Mouse (Mus musculus) midbrain, embryonic 15.5 days (tissue): ENCODE data around the gene Fars2. TPM values are rescaled to one million over a fixed set of nuclear protein-coding genes. Genes with fewer than 3 reads are reported as not detected.

ENCODE experiments used
- ATAC-seq: fragments of 200-750 bp; cut with Nextera tagmentation; replicated peaks from 2 replicates; pipeline ENCODE4 v1.8.0; 2017; ENCODE audit warnings: moderate TSS enrichment
- H3K27ac ChIP-seq: fragments of 300-500 bp; sonication (generic); 2 replicates; pipeline ENCODE4 v1.5.1; 2015; ENCODE audit warnings: mild to moderate bottlenecking, inconsistent platforms
- H3K27me3 ChIP-seq: fragments of 300-500 bp; sonication (generic); replicated peaks from 2 replicates; pipeline ENCODE4 v1.6.1; 2015; ENCODE audit warnings: inconsistent platforms
- H3K36me3 ChIP-seq: fragments of 300-500 bp; sonication (generic); replicated peaks from 2 replicates; pipeline ENCODE4 v1.6.1; 2015; ENCODE audit warnings: inconsistent platforms
- H3K4me1 ChIP-seq: fragments of 300-500 bp; sonication (generic); 2 replicates; pipeline ENCODE4 v1.6.1; 2015; ENCODE audit warnings: inconsistent platforms
- H3K4me2 ChIP-seq: fragments of 300-500 bp; sonication (generic); 2 replicates; pipeline ENCODE4 v1.6.1; 2015; ENCODE audit warnings: inconsistent platforms, mild to moderate bottlenecking, moderate library complexity
- H3K4me3 ChIP-seq: fragments of 300-500 bp; sonication (generic); 2 replicates; pipeline ENCODE4 v1.5.1; 2015; ENCODE audit warnings: mild to moderate bottlenecking, inconsistent platforms
- H3K9ac ChIP-seq: fragments of 300-500 bp; sonication (generic); 2 replicates; pipeline ENCODE4 v1.6.1; 2015; ENCODE audit warnings: mild to moderate bottlenecking, inconsistent platforms
- H3K9me3 ChIP-seq: fragments of 300-500 bp; sonication (generic); 2 replicates; pipeline ENCODE4 v1.6.1; 2016; ENCODE audit warnings: inconsistent platforms
- WGBS: fragments of 180-500 bp; shearing (Covaris S2); methylation state at CpG from one replicate; pipeline ENCODE4 v1.1.7; 2015; ENCODE audit warnings: mixed read lengths; 5-methylcytosine and 5-hydroxymethylcytosine counted together
- polyA plus RNA-seq: library from polyadenylated mRNA; unstranded; fragments of >200 nt; fragmentation: Nextera tagmentation; extraction: Ambion mirVana; gene quantifications from 2 replicates; pipeline ENCODE4 v1.2.1, GENCODE M21; 2015

Fars2 gene
- polyA plus RNA-seq, 1 experiment from 2014 or later = 24.2 TPM

- H3K4me1 ChIP-seq = no peaks in the 10 kb centered on the region
- H3K27ac ChIP-seq = no peak overlapping the region
- H3K4me2 ChIP-seq = no peak overlapping the region
- H3K9ac ChIP-seq = no peak overlapping the region
- H3K4me3 ChIP-seq = no peak overlapping the region
- H3K9me3 ChIP-seq = no peaks in the 10 kb centered on the region
- no peaks in the 10 kb centered on the region for H3K27me3 ChIP-seq
- ATAC-seq = no peak
- H3K36me3 ChIP-seq = no peaks in the 10 kb centered on the region
- WGBS = 93% methylated on average over 4 of the region's 4 CpGs
Measured at GRCm38 (mm10) chr13:36200453-36200852, 83.2 kb downstream of the Fars2 start.

GRCm38 (mm10) chr13:36202496-36202895 lies 85.3 kb downstream of the Fars2 start:
- no peaks in the 10 kb centered on the region for H3K27me3 ChIP-seq
- no peak overlapping the region for H3K27ac ChIP-seq
- H3K9me3 ChIP-seq = no peaks in the 10 kb centered on the region
- H3K4me3 ChIP-seq = no peak overlapping the region
- no peaks in the 10 kb centered on the region for H3K36me3 ChIP-seq
- 92% methylated on average over 2 of the region's 2 CpGs for WGBS
- H3K4me2 ChIP-seq = no peak overlapping the region
- H3K9ac ChIP-seq = no peak overlapping the region
- no peak for ATAC-seq
- H3K4me1 ChIP-seq = no peaks in the 10 kb centered on the region

- Histone ChIP-seq H3K9ac (no peak overlapping the region), H3K4me2 (no peak overlapping the region), H3K36me3 (no peaks in the 10 kb centered on the region), H3K4me1 (no peaks in the 10 kb centered on the region), H3K9me3 (no peaks in the 10 kb centered on the region), H3K27ac (no peak overlapping the region), H3K27me3 (no peaks in the 10 kb centered on the region), H3K4me3 (no peak overlapping the region)
- 90% methylated on average over 6 of the region's 6 CpGs for WGBS
- ATAC-seq = no peak
Measured at GRCm38 (mm10) chr13:36203014-36203413, 85.8 kb downstream of the Fars2 start.

GRCm38 (mm10) chr13:36204320-36204719 lies 87.1 kb downstream of the Fars2 start:
- no peaks in the 10 kb centered on the region for H3K36me3 ChIP-seq
- no peak overlapping the region for H3K4me3 ChIP-seq
- H3K4me2 ChIP-seq = no peak overlapping the region
- WGBS = 93% methylated on average over 3 of the region's 3 CpGs
- no peak for ATAC-seq
- no peak overlapping the region for H3K9ac ChIP-seq
- H3K4me1 ChIP-seq = no peaks in the 10 kb centered on the region
- H3K27me3 ChIP-seq = no peaks in the 10 kb centered on the region
- no peaks in the 10 kb centered on the region for H3K9me3 ChIP-seq
- H3K27ac ChIP-seq = no peak overlapping the region

DNA sequence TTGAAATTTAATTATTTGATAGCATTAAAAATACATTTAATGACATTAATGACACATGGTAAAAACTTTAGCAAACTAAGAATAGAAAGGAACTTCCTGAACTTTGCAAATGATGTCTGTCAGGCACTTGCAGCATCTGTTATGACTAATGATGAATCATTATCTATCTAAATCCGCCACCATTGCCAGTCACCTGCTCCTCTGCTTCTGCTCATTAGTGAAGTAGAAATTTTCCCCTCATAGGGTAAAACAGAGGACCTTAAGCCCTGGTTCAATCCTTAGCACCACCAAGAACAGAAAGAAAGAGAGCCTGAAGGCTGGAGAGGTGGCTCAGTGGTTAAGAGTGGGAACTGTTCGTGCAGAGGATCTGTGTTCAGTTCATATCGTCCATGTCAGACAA lies 93.8 kb downstream of the Fars2 start:
- Histone ChIP-seq H3K4me1 (no peaks in the 10 kb centered on the region), H3K27me3 (no peaks in the 10 kb centered on the region), H3K4me3 (no peak overlapping the region), H3K9ac (no peak overlapping the region), H3K36me3 (no peaks in the 10 kb centered on the region), H3K4me2 (no peak overlapping the region), H3K9me3 (no peaks in the 10 kb centered on the region), H3K27ac (no peak overlapping the region)
- no peak for ATAC-seq
- WGBS = 82% methylated on average over 3 of the region's 3 CpGs

- WGBS = 88% methylated on average over 4 of the region's 4 CpGs
Measured at GRCm38 (mm10) chr13:36214056-36214455, 96.8 kb downstream of the Fars2 start.

DNA sequence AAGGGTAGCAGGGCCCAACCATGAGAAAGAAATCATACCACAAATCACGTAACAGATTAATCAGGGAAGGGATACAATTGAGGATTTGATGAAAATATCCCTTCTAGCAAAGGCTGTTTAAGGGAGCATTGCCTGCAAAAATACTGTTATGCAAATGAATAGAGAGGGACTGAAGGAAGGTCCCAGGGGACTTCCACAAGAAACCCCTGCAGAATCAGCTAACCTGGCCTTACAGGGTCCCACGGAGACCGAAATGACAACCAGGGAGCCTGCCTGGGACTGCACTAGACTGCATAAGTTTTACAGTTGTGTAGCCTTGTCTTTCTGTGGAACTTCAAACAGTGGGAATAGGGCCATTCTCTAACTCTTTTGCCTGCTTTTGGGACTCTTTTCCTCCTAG lies 98.8 kb downstream of the Fars2 start:
- Histone ChIP-seq H3K4me3 (no peak overlapping the region), H3K36me3 (no peaks in the 10 kb centered on the region), H3K4me1 (no peaks in the 10 kb centered on the region), H3K4me2 (no peak overlapping the region), H3K9ac (no peak overlapping the region), H3K27me3 (no peaks in the 10 kb centered on the region), H3K27ac (no peak overlapping the region), H3K9me3 (no peaks in the 10 kb centered on the region)
- WGBS = 90% methylated on average over 3 of the region's 3 CpGs
- ATAC-seq = no peak

More at GRCm38 (mm10) chr13:36214056-36214455, 96.8 kb downstream of the Fars2 start:
- Histone ChIP-seq H3K27me3 (no peaks in the 10 kb centered on the region), H3K9ac (no peak overlapping the region), H3K9me3 (no peaks in the 10 kb centered on the region), H3K4me3 (no peak overlapping the region), H3K4me2 (no peak overlapping the region), H3K27ac (no peak overlapping the region), H3K4me1 (no peaks in the 10 kb centered on the region), H3K36me3 (no peaks in the 10 kb centered on the region)
- no peak for ATAC-seq

GRCm38 (mm10) chr13:36218347-36218746 lies 101.1 kb downstream of the Fars2 start:
- H3K4me2 ChIP-seq = no peak overlapping the region
- no peak overlapping the region for H3K9ac ChIP-seq
- H3K36me3 ChIP-seq = no peaks in the 10 kb centered on the region
- no peaks in the 10 kb centered on the region for H3K4me1 ChIP-seq
- H3K9me3 ChIP-seq = no peaks in the 10 kb centered on the region
- H3K4me3 ChIP-seq = no peak overlapping the region
- ATAC-seq = 0 out of 2 replicates have a peak, but pooled peaks have one; percentile 52
- H3K27me3 ChIP-seq = no peaks in the 10 kb centered on the region
- H3K27ac ChIP-seq = 0 out of 2 replicates have a peak overlapping the region, but pooled peaks have one; percentile 15
- WGBS = 57% methylated on average over 4 of the region's 4 CpGs

- no peak for ATAC-seq
- Histone ChIP-seq H3K9ac (no peak overlapping the region), H3K4me2 (no peak overlapping the region), H3K4me1 (no peaks in the 10 kb centered on the region), H3K27me3 (no peaks in the 10 kb centered on the region), H3K9me3 (no peaks in the 10 kb centered on the region), H3K4me3 (no peak overlapping the region), H3K27ac (no peak overlapping the region), H3K36me3 (no peaks in the 10 kb centered on the region)
- WGBS = 91% methylated on average over 5 of the region's 5 CpGs
Measured at GRCm38 (mm10) chr13:36219506-36219905, 102.3 kb downstream of the Fars2 start.

DNA sequence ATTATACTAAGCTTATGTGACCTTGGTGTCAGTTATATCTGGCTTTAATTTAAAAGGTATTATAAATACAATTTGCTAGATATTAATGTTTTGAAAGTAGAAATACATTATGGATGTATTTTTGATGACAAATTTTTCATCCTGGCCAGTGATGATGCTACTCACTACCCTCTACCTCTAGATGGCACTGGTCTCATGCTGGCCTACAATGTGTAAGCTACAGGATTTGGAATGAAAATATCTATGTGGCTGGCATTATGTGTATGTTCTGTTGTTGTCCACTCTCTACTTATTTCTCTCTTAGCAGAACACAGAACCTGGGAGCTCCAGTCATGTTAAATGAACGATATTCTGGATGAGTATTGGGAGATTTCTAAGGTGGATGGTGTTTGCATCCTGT lies 104.7 kb downstream of the Fars2 start:
- H3K36me3 ChIP-seq = no peaks in the 10 kb centered on the region
- H3K27me3 ChIP-seq = no peaks in the 10 kb centered on the region
- no peaks in the 10 kb centered on the region for H3K9me3 ChIP-seq
- 90% methylated on average over 1 of the region's 1 CpGs for WGBS
- no peak for ATAC-seq
- no peak overlapping the region for H3K9ac ChIP-seq
- no peak overlapping the region for H3K27ac ChIP-seq
- no peaks in the 10 kb centered on the region for H3K4me1 ChIP-seq
- H3K4me3 ChIP-seq = no peak overlapping the region
- no peak overlapping the region for H3K4me2 ChIP-seq

- Histone ChIP-seq H3K4me2 (no peak overlapping the region), H3K9me3 (no peaks in the 10 kb centered on the region), H3K4me3 (no peak overlapping the region), H3K27me3 (no peaks in the 10 kb centered on the region), H3K36me3 (no peaks in the 10 kb centered on the region), H3K9ac (no peak overlapping the region), H3K27ac (no peak overlapping the region), H3K4me1 (no peaks in the 10 kb centered on the region)
- no peak for ATAC-seq
Measured at GRCm38 (mm10) chr13:36222721-36223120, 105.5 kb downstream of the Fars2 start.

DNA sequence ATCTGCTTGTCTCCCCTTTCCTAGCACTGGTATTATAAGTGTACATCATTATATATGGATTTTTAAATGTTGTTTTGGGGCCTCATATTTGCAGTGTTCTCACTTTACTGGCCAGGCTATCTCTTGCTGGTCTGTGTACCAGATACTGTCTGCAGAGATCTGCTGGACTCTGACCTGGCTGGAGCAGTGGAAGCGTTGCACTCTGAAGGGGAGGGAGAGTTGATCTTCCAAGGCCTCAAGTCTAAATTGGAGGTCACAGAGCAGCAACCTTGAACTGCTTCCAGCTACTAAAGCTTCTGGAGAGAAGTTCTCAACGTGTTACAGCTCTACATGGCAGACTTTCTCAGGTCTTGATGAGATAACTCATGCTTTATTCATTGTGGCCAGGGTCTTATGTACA lies 107.2 kb downstream of the Fars2 start:
- no peaks in the 10 kb centered on the region for H3K27me3 ChIP-seq
- ATAC-seq = no peak
- H3K4me1 ChIP-seq = no peaks in the 10 kb centered on the region
- H3K36me3 ChIP-seq = no peaks in the 10 kb centered on the region
- no peak overlapping the region for H3K27ac ChIP-seq
- no peaks in the 10 kb centered on the region for H3K9me3 ChIP-seq
- no peak overlapping the region for H3K9ac ChIP-seq
- H3K4me3 ChIP-seq = no peak overlapping the region
- H3K4me2 ChIP-seq = no peak overlapping the region
- 81% methylated on average over 2 of the region's 2 CpGs for WGBS

DNA sequence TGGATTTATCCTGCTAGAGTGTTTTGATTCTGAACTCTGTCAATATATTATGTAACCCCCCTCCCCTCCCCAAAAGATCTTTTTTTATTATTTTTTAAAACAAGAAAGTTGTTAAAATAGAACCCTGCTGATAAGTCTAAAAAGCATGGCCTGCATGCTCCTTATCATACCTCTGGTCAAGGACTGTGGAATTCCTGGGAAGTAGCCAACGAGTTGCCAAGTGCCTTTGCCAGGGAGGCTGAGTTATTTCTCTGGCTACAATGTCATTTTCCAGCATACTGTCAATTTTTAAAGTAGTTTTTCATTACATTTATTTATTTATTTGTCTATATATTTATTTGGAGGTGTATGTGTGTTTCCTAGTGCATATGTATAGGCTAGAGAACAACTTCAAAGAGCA lies 125.0 kb downstream of the Fars2 start:
- Histone ChIP-seq H3K36me3 (no peaks in the 10 kb centered on the region), H3K9me3 (no peaks in the 10 kb centered on the region), H3K4me1 (no peaks in the 10 kb centered on the region), H3K4me3 (no peak overlapping the region), H3K4me2 (no peak overlapping the region), H3K27ac (no peak overlapping the region), H3K27me3 (no peaks in the 10 kb centered on the region), H3K9ac (no peak overlapping the region)
- 79% methylated on average over 1 of the region's 1 CpGs for WGBS
- ATAC-seq = no peak

- no peak overlapping the region for H3K27ac ChIP-seq
- H3K9ac ChIP-seq = no peak overlapping the region
- H3K9me3 ChIP-seq = no peaks in the 10 kb centered on the region
- H3K36me3 ChIP-seq = no peaks in the 10 kb centered on the region
- no peak overlapping the region for H3K4me2 ChIP-seq
- WGBS = 65% methylated on average over 3 of the region's 3 CpGs
- ATAC-seq = no peak
- no peaks in the 10 kb centered on the region for H3K27me3 ChIP-seq
- no peaks in the 10 kb centered on the region for H3K4me1 ChIP-seq
- no peak overlapping the region for H3K4me3 ChIP-seq
Measured at GRCm38 (mm10) chr13:36253936-36254335, 136.7 kb downstream of the Fars2 start.
